Mouse (Mus musculus): ENCODE results near the gene Nxn. TPM values are rescaled to one million over a fixed set of nuclear protein-coding genes. Genes with fewer than 3 reads are reported as not detected.

Gene Nxn
- polyA plus RNA-seq (2015; fragmentation: Nextera tagmentation; extraction: Ambion mirVana): 30.4 and 35.6 TPM in 2 replicates

- Histone ChIP-seq H3K4me3 (peak within 1 kb of the TSS; percentile 87), H3K4me2 (peak within 1 kb of the TSS; percentile 93), H3K36me3 (no peaks in the 10 kb centered on the region), H3K9ac (peak within 1 kb of the TSS; percentile 90), H3K9me3 (no peaks in the 10 kb centered on the region), H3K27ac (peak within 1 kb of the TSS; percentile 91), H3K4me1 (replicated peaks) (peaks cover 31% of the 10 kb centered on the region), H3K27me3 (peaks cover 2% of the 10 kb centered on the region)
- under 1% methylated on average over 55 of the region's 70 CpGs for WGBS
- ATAC-seq (ENCODE audit: low FRiP score): peak; percentile 90
These were observed at the start of gene Nxn for GRCm38 (mm10) chr11:76398798-76399586. Gene Nxn, minus strand, starts transcription at chr11:76399140.

GRCm38 (mm10) chr11:76446251-76446650 lies 47.3 kb upstream of the Nxn start:
- no peak overlapping the region for H3K4me3 ChIP-seq
- H3K4me2 ChIP-seq: no peak overlapping the region
- peak overlapping the region; percentile 44; the same call in 1 of the 2 replicates for H3K27ac ChIP-seq
- H3K9me3 ChIP-seq: no peaks in the 10 kb centered on the region
- H3K9ac ChIP-seq: no peak overlapping the region; the same call in 1 of the 2 replicates
- 3% methylated on average over 10 of the region's 10 CpGs for WGBS
- H3K27me3 ChIP-seq: no peaks in the 10 kb centered on the region
- peaks cover 72% of the 10 kb centered on the region for H3K4me1 ChIP-seq (replicated peaks)
- peaks cover 68% of the 10 kb centered on the region for H3K36me3 ChIP-seq
- no peak for ATAC-seq (ENCODE audit: low FRiP score)

- H3K36me3 ChIP-seq: peaks cover 68% of the 10 kb centered on the region
- H3K4me1 ChIP-seq (replicated peaks): peaks cover 72% of the 10 kb centered on the region
These were observed 46.5 kb upstream of the Nxn start for GRCm38 (mm10) chr11:76445459-76445858.

GRCm38 (mm10) chr11:76439666-76440065 lies 40.7 kb upstream of the Nxn start:
- Histone ChIP-seq H3K36me3 (peaks cover 63% of the 10 kb centered on the region), H3K4me2 (no peak overlapping the region), H3K4me3 (no peak overlapping the region), H3K9ac (no peak overlapping the region), H3K27me3 (0 out of 2 replicates have a peak, but pooled peaks cover 3% of the 10 kb centered on the region), H3K27ac (peak overlapping the region; percentile 26; the same call in 1 of the 2 replicates), H3K4me1 (replicated peaks) (peaks cover 72% of the 10 kb centered on the region), H3K9me3 (no peaks in the 10 kb centered on the region)
- no peak for ATAC-seq (ENCODE audit: low FRiP score)
- WGBS: 8% methylated on average over 3 of the region's 3 CpGs

More at GRCm38 (mm10) chr11:76445459-76445858, 46.5 kb upstream of the Nxn start:
- no peaks in the 10 kb centered on the region for H3K27me3 ChIP-seq
- H3K9me3 ChIP-seq: no peaks in the 10 kb centered on the region
- H3K4me3 ChIP-seq: no peak overlapping the region
- 53% methylated on average over 8 of the region's 8 CpGs for WGBS
- ATAC-seq (ENCODE audit: low FRiP score): no peak
- H3K9ac ChIP-seq: no peak overlapping the region
- no peak overlapping the region for H3K4me2 ChIP-seq
- H3K27ac ChIP-seq: 0 out of 2 replicates have a peak overlapping the region, but pooled peaks have one; percentile 44

- Histone ChIP-seq H3K27ac (peak overlapping the region; percentile 75), H3K9ac (peak overlapping the region; percentile 67), H3K27me3 (0 out of 2 replicates have a peak, but pooled peaks cover 3% of the 10 kb centered on the region), H3K9me3 (no peaks in the 10 kb centered on the region), H3K4me3 (peak overlapping the region; percentile 25), H3K4me1 (replicated peaks) (peaks cover 65% of the 10 kb centered on the region), H3K36me3 (peaks cover 60% of the 10 kb centered on the region), H3K4me2 (peak overlapping the region; percentile 48)
- ATAC-seq (ENCODE audit: low FRiP score): peak; percentile 58; the same call in 1 of the 2 replicates
- 3% methylated on average over 28 of the region's 28 CpGs for WGBS
These were observed 38.0 kb upstream of the Nxn start for GRCm38 (mm10) chr11:76436864-76437437.

GRCm38 (mm10) chr11:76436009-76436408 lies 37.1 kb upstream of the Nxn start:
- 83% methylated on average over 5 of the region's 5 CpGs for WGBS
- H3K27me3 ChIP-seq: 0 out of 2 replicates have a peak, but pooled peaks cover 3% of the 10 kb centered on the region
- peaks cover 63% of the 10 kb centered on the region for H3K36me3 ChIP-seq
- no peak overlapping the region for H3K27ac ChIP-seq
- no peak overlapping the region for H3K4me3 ChIP-seq
- H3K9ac ChIP-seq: peak overlapping the region; percentile 67; the same call in 1 of the 2 replicates
- peak overlapping the region; percentile 48 for H3K4me2 ChIP-seq
- no peak for ATAC-seq (ENCODE audit: low FRiP score)
- no peaks in the 10 kb centered on the region for H3K9me3 ChIP-seq
- peaks cover 57% of the 10 kb centered on the region for H3K4me1 ChIP-seq (replicated peaks)

- WGBS: 78% methylated on average over 6 of the region's 6 CpGs
- peak overlapping the region; percentile 24 for H3K9ac ChIP-seq
- peaks cover 26% of the 10 kb centered on the region for H3K4me1 ChIP-seq (replicated peaks)
- peak overlapping the region; percentile 60 for H3K27ac ChIP-seq
- H3K27me3 ChIP-seq: no peaks in the 10 kb centered on the region
- no peaks in the 10 kb centered on the region for H3K9me3 ChIP-seq
- H3K36me3 ChIP-seq: peaks cover 65% of the 10 kb centered on the region
- no peak for ATAC-seq (ENCODE audit: low FRiP score)
- H3K4me2 ChIP-seq: no peak overlapping the region
- H3K4me3 ChIP-seq: no peak overlapping the region
These were observed 31.2 kb upstream of the Nxn start for GRCm38 (mm10) chr11:76429966-76430631.

- H3K9me3 ChIP-seq: no peaks in the 10 kb centered on the region
- WGBS: 59% methylated on average over 7 of the region's 7 CpGs
- H3K36me3 ChIP-seq: peaks cover 71% of the 10 kb centered on the region
- H3K4me3 ChIP-seq: no peak overlapping the region
- H3K4me2 ChIP-seq: no peak overlapping the region
- H3K4me1 ChIP-seq (replicated peaks): peaks cover 23% of the 10 kb centered on the region
- peak overlapping the region; percentile 24; the same call in 1 of the 2 replicates for H3K9ac ChIP-seq
- no peaks in the 10 kb centered on the region for H3K27me3 ChIP-seq
- no peak for ATAC-seq (ENCODE audit: low FRiP score)
- H3K27ac ChIP-seq: peak overlapping the region; percentile 60
These were observed 30.6 kb upstream of the Nxn start for GRCm38 (mm10) chr11:76429556-76429955.

GRCm38 (mm10) chr11:76429046-76429445 lies 30.1 kb upstream of the Nxn start:
- Histone ChIP-seq H3K27me3 (no peaks in the 10 kb centered on the region), H3K4me2 (no peak overlapping the region), H3K9ac (no peak overlapping the region; the same call in 1 of the 2 replicates), H3K36me3 (peaks cover 74% of the 10 kb centered on the region), H3K4me3 (no peak overlapping the region), H3K27ac (peak overlapping the region; percentile 48; the same call in 1 of the 2 replicates), H3K9me3 (no peaks in the 10 kb centered on the region), H3K4me1 (replicated peaks) (peaks cover 23% of the 10 kb centered on the region)
- ATAC-seq (ENCODE audit: low FRiP score): no peak
- 68% methylated on average over 4 of the region's 4 CpGs for WGBS

- H3K9ac ChIP-seq: no peak overlapping the region
- no peaks in the 10 kb centered on the region for H3K27me3 ChIP-seq
- 67% methylated on average over 3 of the region's 3 CpGs for WGBS
- no peak for ATAC-seq (ENCODE audit: low FRiP score)
- no peak overlapping the region for H3K4me2 ChIP-seq
- H3K36me3 ChIP-seq: peaks cover 74% of the 10 kb centered on the region
- H3K27ac ChIP-seq: 0 out of 2 replicates have a peak overlapping the region, but pooled peaks have one; percentile 15
- no peaks in the 10 kb centered on the region for H3K9me3 ChIP-seq
- H3K4me3 ChIP-seq: no peak overlapping the region
- peaks cover 23% of the 10 kb centered on the region for H3K4me1 ChIP-seq (replicated peaks)
These were observed 28.8 kb upstream of the Nxn start for GRCm38 (mm10) chr11:76427781-76428180.

GRCm38 (mm10) chr11:76425749-76426148 lies 26.8 kb upstream of the Nxn start:
- Histone ChIP-seq H3K27ac (no peak overlapping the region), H3K27me3 (no peaks in the 10 kb centered on the region), H3K9ac (no peak overlapping the region), H3K4me1 (replicated peaks) (peaks cover 23% of the 10 kb centered on the region), H3K4me3 (no peak overlapping the region), H3K36me3 (peaks cover 77% of the 10 kb centered on the region), H3K9me3 (no peaks in the 10 kb centered on the region), H3K4me2 (no peak overlapping the region)
- 91% methylated on average over 6 of the region's 6 CpGs for WGBS
- no peak for ATAC-seq (ENCODE audit: low FRiP score)

GRCm38 (mm10) chr11:76420896-76421295 lies 22.0 kb upstream of the Nxn start:
- H3K4me3 ChIP-seq: no peak overlapping the region
- WGBS: 75% methylated on average over 4 of the region's 4 CpGs
- H3K36me3 ChIP-seq: peaks cover 99% of the 10 kb centered on the region
- ATAC-seq (ENCODE audit: low FRiP score): no peak
- no peak overlapping the region for H3K27ac ChIP-seq
- H3K4me1 ChIP-seq (replicated peaks): no peaks in the 10 kb centered on the region; the same call in 1 of the 2 replicates
- H3K9ac ChIP-seq: no peak overlapping the region
- no peak overlapping the region for H3K4me2 ChIP-seq
- no peaks in the 10 kb centered on the region for H3K9me3 ChIP-seq
- no peaks in the 10 kb centered on the region for H3K27me3 ChIP-seq
